Mouse (Mus musculus) embryo, embryonic 10 days (tissue): ENCODE measurements around the gene Krt23.

Experiments used
- DNase-seq: peaks from one replicate; pipeline ENCODE4 v3.0.0-alpha.2; 2015; ENCODE audit warnings: low spot score

Gene Krt23

GRCm38 (mm10) chr11:99454044-99454443 lies 38.9 kb downstream of the Krt23 start:
- no peak for DNase-seq

GRCm38 (mm10) chr11:99448769-99449168 lies 44.2 kb downstream of the Krt23 start:
- DNase-seq, result no peak

- no peak for DNase-seq
Measured at GRCm38 (mm10) chr11:99441220-99441619, 51.7 kb downstream of the Krt23 start.

- no peak for DNase-seq
Measured at GRCm38 (mm10) chr11:99439465-99439864, 53.5 kb downstream of the Krt23 start.

- DNase-seq, result peak; percentile 25
Measured at GRCm38 (mm10) chr11:99437972-99438371, 55.0 kb downstream of the Krt23 start, which contains the start of gene Krt20. Gene Krt20 (minus strand): TSS chr11:99438150.

- no peak for DNase-seq
Measured at GRCm38 (mm10) chr11:99436625-99437024, 56.3 kb downstream of the Krt23 start.

GRCm38 (mm10) chr11:99430670-99431069 lies 62.3 kb downstream of the Krt23 start:
- peak; percentile 14 for DNase-seq
